Mouse (Mus musculus): ENCODE measurements around the gene Spp2. TPM values are rescaled to one million over a fixed set of nuclear protein-coding genes. Genes with fewer than 3 reads are reported as not detected.
"Not testable (repeated sequence)": the region's sequence is repeated elsewhere in the genome, so short reads cannot be mapped to it uniquely, and the experiment has no call there.

Gene Spp2
- total RNA-seq, 2 experiments from 2014 or later = 0.70 TPM; not detected in 1

- no peak for DNase-seq
- intact Hi-C loops (cut with DNase I) = no loop called here
These were observed 25.8 kb downstream of the Spp2 start for GRCm38 (mm10) chr1:88432601-88433000.

GRCm38 (mm10) chr1:88433096-88433883, 26.5 kb downstream of the Spp2 start:
- no peak for DNase-seq
- intact Hi-C loops (cut with DNase I) = no loop called here

- intact Hi-C loops (cut with DNase I) = no loop called here
These were observed 27.3 kb downstream of the Spp2 start for GRCm38 (mm10) chr1:88434057-88434456.

GRCm38 (mm10) chr1:88437206-88438126, 30.7 kb downstream of the Spp2 start:
- no peak for DNase-seq
- intact Hi-C loops (cut with DNase I) = no loop called here

More at GRCm38 (mm10) chr1:88434057-88434456, 27.3 kb downstream of the Spp2 start:
- DNase-seq = no peak

GRCm38 (mm10) chr1:88443383-88443782, 36.6 kb downstream of the Spp2 start:
- intact Hi-C loops (cut with DNase I) = no loop called here
- no peak for DNase-seq

GRCm38 (mm10) chr1:88445400-88445799, 38.6 kb downstream of the Spp2 start:
- no peak for DNase-seq
- intact Hi-C loops (cut with DNase I) = no loop called here

- intact Hi-C loops (cut with DNase I) = no loop called here
These were observed 39.7 kb downstream of the Spp2 start for GRCm38 (mm10) chr1:88446270-88447030.

GRCm38 (mm10) chr1:88447483-88447882, 40.7 kb downstream of the Spp2 start:
- no peak for DNase-seq
- intact Hi-C loops (cut with DNase I) = no loop called here

More at GRCm38 (mm10) chr1:88446270-88447030, 39.7 kb downstream of the Spp2 start:
- no peak for DNase-seq

GRCm38 (mm10) chr1:88448094-88448493, 41.3 kb downstream of the Spp2 start:
- intact Hi-C loops (cut with DNase I); DNase-seq: not testable (repeated sequence)

- no peak for DNase-seq
- intact Hi-C loops (cut with DNase I) = no loop called here
These were observed 43.0 kb downstream of the Spp2 start for GRCm38 (mm10) chr1:88449741-88450140.

- intact Hi-C loops (cut with DNase I) = no loop called here
- no peak for DNase-seq
These were observed 43.9 kb downstream of the Spp2 start for GRCm38 (mm10) chr1:88450668-88451067.

- intact Hi-C loops (cut with DNase I) = no loop called here
- no peak for DNase-seq
These were observed 45.4 kb downstream of the Spp2 start for GRCm38 (mm10) chr1:88452198-88452597.

GRCm38 (mm10) chr1:88454703-88455102, 47.9 kb downstream of the Spp2 start:
- intact Hi-C loops (cut with DNase I) = no loop called here
- DNase-seq = no peak

GRCm38 (mm10) chr1:88455761-88456160, 49.0 kb downstream of the Spp2 start:
- no peak for DNase-seq

GRCm38 (mm10) chr1:88456451-88457072, 49.8 kb downstream of the Spp2 start:
- intact Hi-C loops (cut with DNase I) = no loop called here
- DNase-seq = peak; percentile 77

More at GRCm38 (mm10) chr1:88455761-88456160, 49.0 kb downstream of the Spp2 start:
- intact Hi-C loops (cut with DNase I) = no loop called here

GRCm38 (mm10) chr1:88459196-88459595, 52.4 kb downstream of the Spp2 start:
- no peak for DNase-seq
- intact Hi-C loops (cut with DNase I) = no loop called here

GRCm38 (mm10) chr1:88459655-88460054, 52.9 kb downstream of the Spp2 start:
- intact Hi-C loops (cut with DNase I) = no loop called here
- no peak for DNase-seq

GRCm38 (mm10) chr1:88461096-88461495, 54.3 kb downstream of the Spp2 start:
- intact Hi-C loops (cut with DNase I) = no loop called here
- DNase-seq = no peak

- DNase-seq = no peak
- intact Hi-C loops (cut with DNase I) = no loop called here
These were observed 55.7 kb downstream of the Spp2 start for GRCm38 (mm10) chr1:88462484-88462883.

- no peak for DNase-seq
- intact Hi-C loops (cut with DNase I) = no loop called here
These were observed 56.5 kb downstream of the Spp2 start for GRCm38 (mm10) chr1:88463241-88463640.
